In the genomic region with DNA sequence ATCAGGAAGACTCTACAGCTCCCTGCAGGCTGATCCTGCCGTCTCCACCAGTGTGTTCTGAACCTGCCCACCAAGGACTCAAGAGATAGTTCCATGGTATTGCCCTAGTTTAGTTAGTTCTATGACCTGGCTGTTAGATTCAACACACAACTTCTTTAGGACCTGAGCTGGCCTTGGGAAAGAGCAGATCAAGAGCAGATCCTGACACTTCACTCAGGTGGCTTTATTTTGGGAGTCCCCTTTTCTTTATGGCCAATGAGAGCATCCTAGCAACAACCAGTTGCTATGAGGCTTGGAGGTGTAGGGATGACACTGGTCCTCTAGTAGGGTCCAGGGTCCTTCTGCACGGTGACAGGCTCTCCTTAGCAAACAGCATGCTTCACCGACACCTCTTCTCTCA, we compare ENCODE assay signal across 23 mouse cellular contexts. TPM values are rescaled to one million over a fixed set of nuclear protein-coding genes. Genes with fewer than 3 reads are reported as not detected.
A peak's percentile ranks its signal among the peaks of the same experiment; 100 is the strongest.
DNase-seq lines count a peak whose midpoint lies in the region; ATAC-seq and TF ChIP-seq lines count a peak whose summit lies in the region.
"Had no signal": no experiment of that assay in that cellular context is flagged by ENCODE, and none has a peak within 500 bp of the region (broad histone marks: within the 10 kb centered on the region; RNA-seq: fewer than 3 reads in every experiment).

No protein-coding gene starts in this region.

- 84% methylated on average over 3 of the region's 3 CpGs for WGBS in forebrain, embryonic 11.5 days
- WGBS in forebrain, postnatal 0 days: 78% methylated on average over 3 of the region's 3 CpGs
- 53% methylated on average over 3 of the region's 3 CpGs for whole genome bisulfite sequencing in heart, adult 2 months
- WGBS in heart, embryonic 12.5 days: 64% methylated on average over 3 of the region's 3 CpGs
- 79% methylated on average over 3 of the region's 3 CpGs for WGBS in midbrain, embryonic 11.5 days
- WGBS in midbrain, embryonic 10.5 days: 84% methylated on average over 3 of the region's 3 CpGs

- H3K27ac ChIP-seq in forebrain, embryonic 11.5 days (ENCODE audit: low read depth, low read length): no peak overlapping the region
- no peak overlapping the region for H3K27ac ChIP-seq in forebrain, postnatal 0 days (ENCODE audit: low read depth, low read length)
- H3K27ac ChIP-seq in heart, adult 2 months: peak overlapping the region; percentile 88
- H3K27ac ChIP-seq in heart, embryonic 12.5 days (ENCODE audit: poor library complexity, severe bottlenecking): no peak overlapping the region
- H3K27ac ChIP-seq in midbrain, embryonic 11.5 days (ENCODE audit: low read depth, low read length): no peak overlapping the region
- no peak overlapping the region for H3K27ac ChIP-seq in midbrain, embryonic 10.5 days (replicated peaks)
- peak overlapping the region; percentile 28 for H3K27ac ChIP-seq in brown adipose tissue, adult 24 weeks (replicated peaks; ENCODE audit: low read depth, low read length)
- H3K27ac ChIP-seq: embryonic facial prominence, embryonic 15.5 days; forebrain, embryonic 13.5 days had no signal

- no peak for TF ChIP-seq POLR2A in heart, adult 2 months (IDR thresholded peaks at IDR 0.05; ENCODE audit: insufficient read depth, low read depth, low read length)

- TF ChIP-seq CTCF in forebrain, postnatal 0 days (IDR thresholded peaks at IDR 0.05; ENCODE audit: low read depth): no peak
- no peak for TF ChIP-seq CTCF in heart, adult 2 months (IDR thresholded peaks at IDR 0.05)

- ATAC-seq in forebrain, embryonic 11.5 days (replicated peaks; ENCODE audit: low FRiP score): no peak
- ATAC-seq in forebrain, postnatal 0 days: no peak
- no peak for ATAC-seq in heart, embryonic 12.5 days (ENCODE audit: insufficient number of reproducible peaks, low FRiP score)
- ATAC-seq in midbrain, embryonic 11.5 days (ENCODE audit: low FRiP score): no peak
- ATAC-seq: CD4-positive, CD25-positive, alpha-beta regulatory T cell, adult 4 months; forebrain, embryonic 13.5 days; hindbrain, postnatal 0 days had no signal

- no peaks in the 10 kb centered on the region; the same call in 1 of the 2 replicates for H3K36me3 ChIP-seq in forebrain, embryonic 11.5 days (ENCODE audit: control insufficient read depth, insufficient read depth, low read length)
- H3K36me3 ChIP-seq in forebrain, postnatal 0 days (ENCODE audit: insufficient read depth): peaks cover 52% of the 10 kb centered on the region
- peaks cover 32% of the 10 kb centered on the region for H3K36me3 ChIP-seq in heart, adult 2 months (ENCODE audit: control insufficient read depth, insufficient read depth, low read length)
- H3K36me3 ChIP-seq in heart, embryonic 12.5 days: peaks cover 58% of the 10 kb centered on the region
- H3K36me3 ChIP-seq in midbrain, embryonic 11.5 days (ENCODE audit: control insufficient read depth, insufficient read depth, low read length): peaks cover 16% of the 10 kb centered on the region; the same call in 1 of the 2 replicates
- peaks cover 90% of the 10 kb centered on the region for H3K36me3 ChIP-seq in midbrain, embryonic 10.5 days

- no peaks in the 10 kb centered on the region for H3K4me1 ChIP-seq in forebrain, embryonic 11.5 days (replicated peaks; ENCODE audit: control insufficient read depth, insufficient read depth, low read length)
- no peaks in the 10 kb centered on the region for H3K4me1 ChIP-seq in forebrain, postnatal 0 days (ENCODE audit: insufficient read depth)
- peaks cover 42% of the 10 kb centered on the region for H3K4me1 ChIP-seq in heart, adult 2 months (ENCODE audit: control insufficient read depth, insufficient read depth, low read length)
- H3K4me1 ChIP-seq in heart, embryonic 12.5 days (replicated peaks): no peaks in the 10 kb centered on the region
- H3K4me1 ChIP-seq in midbrain, embryonic 11.5 days (ENCODE audit: control insufficient read depth, insufficient read depth, low read length): no peaks in the 10 kb centered on the region
- H3K4me1 ChIP-seq in midbrain, embryonic 10.5 days: peaks cover 9% of the 10 kb centered on the region
- peaks cover 26% of the 10 kb centered on the region for H3K4me1 ChIP-seq in brown adipose tissue, adult 24 weeks (ENCODE audit: control insufficient read depth, insufficient read depth, insufficient read length, low read length)
- H3K4me1 ChIP-seq: embryonic facial prominence, embryonic 15.5 days; forebrain, embryonic 13.5 days had no signal

- H3K4me2 ChIP-seq in forebrain, embryonic 11.5 days (ENCODE audit: low read depth, low read length, severe bottlenecking): no peak overlapping the region
- H3K4me2 ChIP-seq in forebrain, postnatal 0 days (ENCODE audit: low read depth): no peak overlapping the region
- H3K4me2 ChIP-seq in heart, embryonic 12.5 days: no peak overlapping the region
- no peak overlapping the region for H3K4me2 ChIP-seq in midbrain, embryonic 11.5 days
- H3K4me2 ChIP-seq: embryonic facial prominence, embryonic 15.5 days; forebrain, embryonic 13.5 days; heart, embryonic 11.5 days had no signal

- no peak overlapping the region for H3K4me3 ChIP-seq in forebrain, embryonic 11.5 days (ENCODE audit: low read depth, low read length)
- no peak overlapping the region for H3K4me3 ChIP-seq in forebrain, postnatal 0 days (ENCODE audit: low read depth, low read length)
- no peak overlapping the region for H3K4me3 ChIP-seq in heart, adult 2 months
- H3K4me3 ChIP-seq in heart, embryonic 12.5 days: no peak overlapping the region
- H3K4me3 ChIP-seq in midbrain, embryonic 11.5 days (ENCODE audit: low read depth, low read length): no peak overlapping the region
- H3K4me3 ChIP-seq in midbrain, embryonic 10.5 days: no peak overlapping the region
- H3K4me3 ChIP-seq in brown adipose tissue, adult 24 weeks (ENCODE audit: insufficient read depth, low read depth, low read length): no peak overlapping the region
- H3K4me3 ChIP-seq: embryonic facial prominence, embryonic 15.5 days; erythroblast, embryonic 14.5 days; forebrain, embryonic 13.5 days had no signal

- no peaks in the 10 kb centered on the region for H3K27me3 ChIP-seq in forebrain, embryonic 11.5 days (ENCODE audit: control insufficient read depth, insufficient read depth, low read length)
- no peaks in the 10 kb centered on the region for H3K27me3 ChIP-seq in forebrain, postnatal 0 days (ENCODE audit: insufficient read depth, low read length)
- no peaks in the 10 kb centered on the region for H3K27me3 ChIP-seq in heart, adult 2 months (ENCODE audit: control insufficient read depth, insufficient read depth, low read length)
- no peaks in the 10 kb centered on the region for H3K27me3 ChIP-seq in heart, embryonic 12.5 days (replicated peaks)
- no peaks in the 10 kb centered on the region for H3K27me3 ChIP-seq in midbrain, embryonic 11.5 days (ENCODE audit: control insufficient read depth, insufficient read depth, low read length)
- H3K27me3 ChIP-seq in midbrain, embryonic 10.5 days (ENCODE audit: low read depth, poor library complexity, severe bottlenecking): no peaks in the 10 kb centered on the region
- H3K27me3 ChIP-seq: embryonic facial prominence, embryonic 15.5 days; forebrain, embryonic 13.5 days had no signal

- DNase-seq in forebrain, embryonic 11.5 days (ENCODE audit: low spot score): peak; percentile 22
- DNase-seq in forebrain, postnatal 0 days: no peak
- DNase-seq in heart, adult 2 months: no peak
- DNase-seq in midbrain, embryonic 11.5 days (ENCODE audit: low spot score, missing footprints): peak; percentile 62
- DNase-seq in midbrain, embryonic 10.5 days (ENCODE audit: low spot score): no peak
- DNase-seq: adrenal gland, adult 8-10 months; adrenal gland, postnatal 36 days; B cell, adult 2 months; cerebellum, adult 11 months; cerebellum, adult 8-10 months; cerebellum, postnatal 14 days; embryo, embryonic 11 days; gastrocnemius, postnatal 14 days; kidney, adult 11 months had no signal

- H3K9me3 ChIP-seq in forebrain, embryonic 11.5 days (ENCODE audit: control insufficient read depth, low read length): no peaks in the 10 kb centered on the region
- H3K9me3 ChIP-seq in forebrain, postnatal 0 days (ENCODE audit: low read length): no peaks in the 10 kb centered on the region
- H3K9me3 ChIP-seq in heart, embryonic 12.5 days (replicated peaks): no peaks in the 10 kb centered on the region
- no peaks in the 10 kb centered on the region for H3K9me3 ChIP-seq in midbrain, embryonic 11.5 days (ENCODE audit: control insufficient read depth, low read length)
- no peaks in the 10 kb centered on the region for H3K9me3 ChIP-seq in midbrain, embryonic 10.5 days (replicated peaks)
- H3K9me3 ChIP-seq: embryonic facial prominence, embryonic 15.5 days; forebrain, embryonic 13.5 days; G1E had no signal

- intact Hi-C loops in heart, adult 2 months (cut with DNase I): loop anchor here (2.0 kb wide), 1 partner anchor 16 kb away; no protein-coding TSS in a partner anchor

- H3K9ac ChIP-seq in forebrain, embryonic 11.5 days (ENCODE audit: low read length): no peak overlapping the region
- H3K9ac ChIP-seq in forebrain, postnatal 0 days: no peak overlapping the region
- H3K9ac ChIP-seq in heart, adult 2 months (ENCODE audit: low read depth, low read length): no peak overlapping the region
- no peak overlapping the region for H3K9ac ChIP-seq in heart, embryonic 12.5 days
- H3K9ac ChIP-seq in midbrain, embryonic 11.5 days (ENCODE audit: low read length): no peak overlapping the region
- H3K9ac ChIP-seq: embryonic facial prominence, embryonic 15.5 days; forebrain, embryonic 13.5 days had no signal

- H3K79me2 ChIP-seq in heart, adult 2 months (replicated peaks; ENCODE audit: control insufficient read depth, insufficient read depth, low read length): no peaks in the 10 kb centered on the region; the same call in 1 of the 2 replicates

- TF ChIP-seq EP300 in heart, adult 2 months (IDR thresholded peaks at IDR 0.05; ENCODE audit: insufficient read depth, low read depth, low read length): no peak

RNA-seq across cellular contexts. Expression of a gene that starts 34.0 kb away (rescaled TPM):
- polyA plus RNA-seq in forebrain, embryonic 11.5 days (2014; fragmentation: Nextera tagmentation; extraction: Ambion mirVana): 80.7 and 80.8 TPM in 2 replicates
- total RNA-seq in forebrain, postnatal 0 days (2014; rRNA removed): 119 and 139 TPM in 2 replicates
- 36.9 and 48.2 TPM in 2 replicates for polyA plus RNA-seq in forebrain, postnatal 0 days (2015; fragmentation: Nextera tagmentation; extraction: Ambion mirVana)
- 10 to 100 TPM; 56.4 to 67.2 TPM for total RNA-seq in heart, adult 2 months (2021)
- 45.8 and 66.5 TPM in 2 replicates for polyA plus RNA-seq in heart, adult 2 months (2012; rRNA removed)
- polyA plus RNA-seq in heart, embryonic 12.5 days (2016; fragmentation: Nextera tagmentation; extraction: Ambion mirVana): 47.4 TPM in 2 replicates
- 64.0 and 65.3 TPM in 2 replicates for polyA plus RNA-seq in midbrain, embryonic 11.5 days (2014; fragmentation: Nextera tagmentation; extraction: Ambion mirVana)
- 57.4 and 68.9 TPM in 2 replicates for polyA plus RNA-seq in midbrain, embryonic 10.5 days (2016; fragmentation: Nextera tagmentation; extraction: Ambion mirVana)
- 18.2 TPM in 2 replicates for polyA plus RNA-seq in brown adipose tissue, adult 24 weeks (2012; ENCODE audit: insufficient read depth, insufficient read length, missing spikeins)

Comparison
In these comparisons a context has a peak if more than half of its experiments do, and no peak if none do; other contexts are left out.
1. DNase-seq: peak in forebrain, embryonic 11.5 days (single experiment) and midbrain, embryonic 11.5 days (single experiment); none in forebrain, postnatal 0 days (single experiment), heart, adult 2 months (0 of 2) and midbrain, embryonic 10.5 days (single experiment).
2. H3K27ac ChIP-seq: peak in heart, adult 2 months (single experiment) and brown adipose tissue, adult 24 weeks (single experiment); none in forebrain, embryonic 11.5 days (single experiment), forebrain, postnatal 0 days (single experiment), heart, embryonic 12.5 days (single experiment), midbrain, embryonic 11.5 days (single experiment) and midbrain, embryonic 10.5 days (single experiment).